Mouse (Mus musculus): Measurements from ENCODE around the gene Atad5. TPM values are rescaled to one million over a fixed set of nuclear protein-coding genes. Genes with fewer than 3 reads are reported as not detected.
"Not testable (repeated sequence)": the region's sequence is repeated elsewhere in the genome, so short reads cannot be mapped to it uniquely, and the experiment has no call there.

Atad5 gene
- polyA plus RNA-seq, 1 experiment from 2014 or later: 15.0 TPM

GRCm38 (mm10) chr11:80170351-80170750 is 81.2 kb downstream of the Atad5 start:
- Histone ChIP-seq H3K4me3 (no peak overlapping the region), H3K27ac (no peak overlapping the region), H3K4me1 (no peaks in the 10 kb centered on the region), H3K27me3 (replicated peaks) (peaks cover 5% of the 10 kb centered on the region; the same call in 1 of the 2 replicates), H3K9ac (no peak overlapping the region), H3K4me2 (no peak overlapping the region), H3K36me3 (no peaks in the 10 kb centered on the region; the same call in 1 of the 2 replicates), H3K9me3 (replicated peaks) (no peaks in the 10 kb centered on the region)
- no peak for ATAC-seq
- 40% methylated on average over 5 of the region's 5 CpGs for WGBS (ENCODE audit: insufficient replicate concordance)

GRCm38 (mm10) chr11:80171884-80172283 is 82.7 kb downstream of the Atad5 start:
- no peaks in the 10 kb centered on the region for H3K36me3 ChIP-seq
- no peak overlapping the region for H3K27ac ChIP-seq
- no peak overlapping the region for H3K4me2 ChIP-seq
- no peaks in the 10 kb centered on the region for H3K9me3 ChIP-seq (replicated peaks)
- 0 out of 2 replicates have a peak, but pooled peaks cover under 1% of the 10 kb centered on the region for H3K4me1 ChIP-seq
- peak; percentile 53 for ATAC-seq
- WGBS (ENCODE audit: insufficient replicate concordance): 53% methylated on average over 4 of the region's 4 CpGs
- H3K27me3 ChIP-seq (replicated peaks): peaks cover 3% of the 10 kb centered on the region; the same call in 1 of the 2 replicates
- no peak overlapping the region for H3K9ac ChIP-seq
- no peak overlapping the region for H3K4me3 ChIP-seq

- ATAC-seq: no peak
- H3K4me1 ChIP-seq: 0 out of 2 replicates have a peak, but pooled peaks cover 4% of the 10 kb centered on the region
- no peak overlapping the region for H3K4me3 ChIP-seq
- no peak overlapping the region for H3K27ac ChIP-seq
- H3K36me3 ChIP-seq: no peaks in the 10 kb centered on the region
- H3K27me3 ChIP-seq (replicated peaks): peaks cover 3% of the 10 kb centered on the region; the same call in 1 of the 2 replicates
- H3K9me3 ChIP-seq (replicated peaks): no peaks in the 10 kb centered on the region
- H3K4me2 ChIP-seq: no peak overlapping the region
- no peak overlapping the region for H3K9ac ChIP-seq
- 62% methylated on average over 11 of the region's 11 CpGs for WGBS (ENCODE audit: insufficient replicate concordance)
Observed at GRCm38 (mm10) chr11:80173963-80174670, 84.9 kb downstream of the Atad5 start.

- Histone ChIP-seq H3K9me3 (replicated peaks) (no peaks in the 10 kb centered on the region), H3K4me2 (no peak overlapping the region), H3K4me3 (no peak overlapping the region), H3K27me3 (replicated peaks) (peaks cover 3% of the 10 kb centered on the region; the same call in 1 of the 2 replicates), H3K4me1 (0 out of 2 replicates have a peak, but pooled peaks cover 4% of the 10 kb centered on the region), H3K36me3 (no peaks in the 10 kb centered on the region), H3K9ac (no peak overlapping the region), H3K27ac (0 out of 2 replicates have a peak overlapping the region, but pooled peaks have one; percentile 5)
- WGBS (ENCODE audit: insufficient replicate concordance): 58% methylated on average over 11 of the region's 11 CpGs
- 0 out of 2 replicates have a peak, but pooled peaks have one; percentile 8 for ATAC-seq
Observed at GRCm38 (mm10) chr11:80176911-80177895, 88.0 kb downstream of the Atad5 start.

GRCm38 (mm10) chr11:80178316-80178715 is 89.1 kb downstream of the Atad5 start:
- Histone ChIP-seq H3K4me1 (peaks cover 4% of the 10 kb centered on the region; the same call in 1 of the 2 replicates), H3K27me3 (replicated peaks) (no peaks in the 10 kb centered on the region), H3K27ac (no peak overlapping the region), H3K9me3 (replicated peaks) (no peaks in the 10 kb centered on the region), H3K36me3 (no peaks in the 10 kb centered on the region), H3K4me3 (no peak overlapping the region), H3K4me2 (no peak overlapping the region), H3K9ac (no peak overlapping the region)
- ATAC-seq: no peak
- 71% methylated on average over 8 of the region's 8 CpGs for WGBS (ENCODE audit: insufficient replicate concordance)

GRCm38 (mm10) chr11:80181021-80181749 is 92.0 kb downstream of the Atad5 start:
- Histone ChIP-seq H3K9me3 (replicated peaks) (no peaks in the 10 kb centered on the region), H3K4me1 (peaks cover 19% of the 10 kb centered on the region)
- WGBS (ENCODE audit: insufficient replicate concordance): 58% methylated on average over 5 of the region's 5 CpGs

GRCm38 (mm10) chr11:80183054-80183704 is 94.0 kb downstream of the Atad5 start:
- Histone ChIP-seq H3K27ac (0 out of 2 replicates have a peak overlapping the region, but pooled peaks have one; percentile 45), H3K4me1 (peaks cover 15% of the 10 kb centered on the region)
- peak; percentile 75 for ATAC-seq

More at GRCm38 (mm10) chr11:80181021-80181749, 92.0 kb downstream of the Atad5 start:
- Histone ChIP-seq H3K4me3 (no peak overlapping the region), H3K36me3 (0 out of 2 replicates have a peak, but pooled peaks cover 3% of the 10 kb centered on the region), H3K27ac (no peak overlapping the region), H3K9ac (no peak overlapping the region), H3K4me2 (no peak overlapping the region), H3K27me3 (replicated peaks) (no peaks in the 10 kb centered on the region)
- no peak for ATAC-seq

GRCm38 (mm10) chr11:80183705-80184255 is 94.6 kb downstream of the Atad5 start, which contains the start of gene Rnf135:
Gene Rnf135, plus strand, starts transcription at chr11:80183851.
- ATAC-seq: peak; percentile 94
- Histone ChIP-seq H3K4me1 (peaks cover 15% of the 10 kb centered on the region), H3K4me3 (peak within 1 kb of the TSS; percentile 83), H3K4me2 (peak within 1 kb of the TSS; percentile 93), H3K27ac (peak within 1 kb of the TSS; percentile 83), H3K9me3 (replicated peaks) (no peaks in the 10 kb centered on the region), H3K9ac (peak within 1 kb of the TSS; percentile 88), H3K36me3 (0 out of 2 replicates have a peak, but pooled peaks cover 3% of the 10 kb centered on the region), H3K27me3 (replicated peaks) (no peaks in the 10 kb centered on the region)
- WGBS (ENCODE audit: insufficient replicate concordance): under 1% methylated on average over 33 of the region's 33 CpGs

More at GRCm38 (mm10) chr11:80183054-80183704, 94.0 kb downstream of the Atad5 start:
- H3K4me3 ChIP-seq: peak overlapping the region; percentile 83
- not testable (repeated sequence) for H3K27me3 ChIP-seq (replicated peaks); H3K36me3 ChIP-seq; H3K9me3 ChIP-seq (replicated peaks)
- H3K4me2 ChIP-seq: peak overlapping the region; percentile 93
- 35% methylated on average over 12 of the region's 12 CpGs for WGBS (ENCODE audit: insufficient replicate concordance)
- peak overlapping the region; percentile 88 for H3K9ac ChIP-seq

GRCm38 (mm10) chr11:80184531-80185071 is 95.4 kb downstream of the Atad5 start:
- WGBS (ENCODE audit: insufficient replicate concordance): 74% methylated on average over 6 of the region's 6 CpGs
- H3K27me3 ChIP-seq (replicated peaks): no peaks in the 10 kb centered on the region
- no peak for ATAC-seq
- peak overlapping the region; percentile 83; the same call in 1 of the 2 replicates for H3K27ac ChIP-seq
- 0 out of 2 replicates have a peak, but pooled peaks cover 8% of the 10 kb centered on the region for H3K36me3 ChIP-seq
- peak overlapping the region; percentile 88 for H3K9ac ChIP-seq
- peaks cover 15% of the 10 kb centered on the region for H3K4me1 ChIP-seq
- no peaks in the 10 kb centered on the region for H3K9me3 ChIP-seq (replicated peaks)
- peak overlapping the region; percentile 93 for H3K4me2 ChIP-seq
- peak overlapping the region; percentile 83 for H3K4me3 ChIP-seq
